Mouse (Mus musculus): ENCODE data around the gene Eva1b. TPM values are rescaled to one million over a fixed set of nuclear protein-coding genes. Genes with fewer than 3 reads are reported as not detected.
"Not testable (repeated sequence)": the region's sequence is repeated elsewhere in the genome, so short reads cannot be mapped to it uniquely, and the experiment has no call there.

Gene Eva1b
- polyA plus RNA-seq, 1 experiment from 2014 or later = 151 TPM

DNA sequence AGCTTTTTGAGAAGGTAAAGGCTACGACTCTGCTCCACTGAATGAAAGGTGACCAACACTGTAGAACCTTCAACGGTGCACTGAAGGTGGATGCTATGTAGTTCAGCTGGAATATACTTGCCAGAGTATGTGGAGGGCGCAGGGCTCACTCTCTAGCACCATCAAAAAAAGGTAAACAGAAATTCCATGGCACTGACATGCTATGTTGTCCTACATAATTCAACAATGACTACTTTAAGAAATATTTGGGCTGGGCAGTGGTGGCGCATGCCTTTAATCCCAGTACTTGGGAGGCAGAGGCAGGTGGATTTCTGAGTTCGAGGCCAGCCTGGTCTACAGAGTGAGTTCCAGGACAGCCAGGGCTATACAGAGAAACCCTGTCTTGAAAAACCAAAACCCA, 23.2 kb downstream of the Eva1b start:
- peak; percentile 38 for DNase-seq (ENCODE audit: low spot score)
- peak; percentile 71 for TF ChIP-seq EP300 (IDR thresholded peaks at IDR 0.05)
- H3K9me3 ChIP-seq (ENCODE audit: low read length); H3K4me1 ChIP-seq (ENCODE audit: insufficient read depth, low read depth, low read length); H3K4me3 ChIP-seq (ENCODE audit: low read depth, low read length); H3K4me2 ChIP-seq (replicated peaks; ENCODE audit: low read depth, low read length); H3K27me3 ChIP-seq (replicated peaks; ENCODE audit: insufficient read depth, low read length); H3K9ac ChIP-seq (replicated peaks; ENCODE audit: low read depth): not testable (repeated sequence)
- WGBS = 78% methylated on average over 5 of the region's 5 CpGs
- H3K27ac ChIP-seq (ENCODE audit: low read length) = 0 out of 2 replicates have a peak overlapping the region, but pooled peaks have one; percentile 26
- peak; percentile 49 for ATAC-seq
- peaks cover 52% of the 10 kb centered on the region for H3K36me3 ChIP-seq (ENCODE audit: insufficient read depth, low read length)

DNA sequence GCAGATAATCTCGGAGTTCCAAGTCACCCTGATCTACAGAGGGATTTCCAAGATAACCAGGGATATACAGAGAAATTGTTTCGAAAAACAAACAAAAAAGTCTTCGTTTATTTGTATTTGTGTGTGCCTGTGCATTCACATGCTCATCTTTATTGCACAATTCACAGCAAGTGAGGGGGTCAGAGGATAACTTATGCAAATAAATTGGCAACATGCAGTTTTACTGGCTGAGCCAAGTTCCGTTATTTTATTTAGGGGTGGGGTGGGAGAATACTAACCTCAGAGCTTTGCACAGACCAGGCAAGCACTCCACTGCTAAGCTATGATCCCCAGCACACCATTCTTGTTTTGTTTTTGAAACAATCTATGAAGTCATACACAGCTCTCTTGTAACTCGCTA, 26.3 kb downstream of the Eva1b start:
- Histone ChIP-seq H3K27me3 (replicated peaks; ENCODE audit: insufficient read depth, low read length) (no peaks in the 10 kb centered on the region), H3K36me3 (ENCODE audit: insufficient read depth, low read length) (peaks cover 54% of the 10 kb centered on the region), H3K9me3 (ENCODE audit: low read length) (no peaks in the 10 kb centered on the region), H3K27ac (ENCODE audit: low read length) (no peak overlapping the region), H3K4me1 (ENCODE audit: insufficient read depth, low read depth, low read length) (no peaks in the 10 kb centered on the region), H3K4me3 (ENCODE audit: low read depth, low read length) (no peak overlapping the region), H3K9ac (replicated peaks; ENCODE audit: low read depth) (no peak overlapping the region), H3K4me2 (replicated peaks; ENCODE audit: low read depth, low read length) (no peak overlapping the region)
- no peak for ATAC-seq
- DNase-seq (ENCODE audit: low spot score) = peak; percentile 17
- WGBS = 81% methylated on average over 5 of the region's 5 CpGs
- TF ChIP-seq EP300 (IDR thresholded peaks at IDR 0.05) (no peak), CTCF (IDR thresholded peaks at IDR 0.05) (no peak)

DNA sequence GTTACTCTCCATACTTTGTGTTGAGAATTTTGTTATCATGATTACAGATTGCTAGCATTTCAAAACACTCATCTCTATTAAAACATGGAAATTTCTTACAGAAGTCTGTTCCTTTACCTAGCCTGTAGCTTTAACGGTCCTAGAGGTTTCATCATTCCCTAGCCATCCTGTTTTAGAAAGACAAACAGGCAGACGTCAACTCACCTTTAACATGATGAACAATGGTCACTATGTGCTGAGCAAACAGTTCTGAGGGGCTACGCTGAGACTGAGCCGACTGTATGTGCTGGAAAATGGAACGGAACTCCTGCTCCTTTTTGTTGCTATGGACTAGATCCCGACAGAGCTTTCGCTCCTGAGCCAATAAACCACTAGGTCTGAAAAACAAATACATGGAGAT, 28.4 kb downstream of the Eva1b start:
- H3K9ac ChIP-seq (replicated peaks; ENCODE audit: low read depth); H3K9me3 ChIP-seq (ENCODE audit: low read length); H3K27me3 ChIP-seq (replicated peaks; ENCODE audit: insufficient read depth, low read length); H3K4me3 ChIP-seq (ENCODE audit: low read depth, low read length); H3K27ac ChIP-seq (ENCODE audit: low read length); H3K4me2 ChIP-seq (replicated peaks; ENCODE audit: low read depth, low read length); ATAC-seq; DNase-seq (ENCODE audit: low spot score); H3K4me1 ChIP-seq (ENCODE audit: insufficient read depth, low read depth, low read length): not testable (repeated sequence)
- WGBS = 78% methylated on average over 7 of the region's 7 CpGs
- H3K36me3 ChIP-seq (ENCODE audit: insufficient read depth, low read length) = peaks cover 56% of the 10 kb centered on the region

DNA sequence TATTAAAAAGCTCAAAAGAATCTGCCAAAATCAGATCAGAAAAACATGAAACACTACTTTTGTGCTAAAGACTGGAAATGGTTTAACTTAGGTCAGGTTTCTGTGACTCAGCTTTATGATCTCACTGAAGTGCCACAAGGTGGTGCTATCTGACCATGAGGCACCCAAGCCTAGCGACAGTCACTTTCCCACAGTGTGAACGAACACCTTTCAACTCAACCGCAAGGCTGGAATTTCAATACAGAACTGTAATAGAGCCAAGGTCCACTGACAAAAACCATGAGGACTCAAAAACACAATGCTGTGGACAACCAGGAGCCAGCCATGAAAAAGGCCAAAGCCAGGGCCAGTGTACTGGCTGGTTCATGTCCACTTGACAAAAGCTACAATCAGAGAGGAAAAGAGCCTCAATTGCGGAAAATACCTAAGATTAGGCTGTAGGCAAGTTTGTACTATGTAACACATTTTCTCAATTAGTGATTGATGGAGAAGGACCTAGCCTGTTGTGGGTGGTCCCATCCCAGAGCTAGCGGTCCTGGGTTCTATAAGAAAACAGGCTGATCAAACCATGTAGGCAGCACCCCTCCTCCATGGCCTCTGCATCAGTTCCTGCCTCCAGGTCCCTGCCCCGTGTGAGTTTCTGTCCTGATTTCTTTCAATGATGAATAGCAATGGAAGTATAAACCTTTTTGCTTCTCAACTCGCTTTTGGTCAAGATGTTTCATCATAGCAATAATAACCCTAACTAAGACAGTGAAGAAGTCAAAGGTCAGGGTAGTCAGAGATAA, 33.8 kb downstream of the Eva1b start:
- WGBS = 45% methylated on average over 7 of the region's 7 CpGs
- peaks cover 25% of the 10 kb centered on the region for H3K36me3 ChIP-seq (ENCODE audit: insufficient read depth, low read length)
- DNase-seq (ENCODE audit: low spot score) (peak; percentile 88), ATAC-seq (peak; percentile 82)
- H3K9me3 ChIP-seq (ENCODE audit: low read length) = no peaks in the 10 kb centered on the region
- peak; percentile 35; the same call in 1 of the 2 replicates for TF ChIP-seq EP300 (IDR thresholded peaks at IDR 0.05)
- TF ChIP-seq CTCF (IDR thresholded peaks at IDR 0.05) = peak; percentile 94
- no peak overlapping the region for H3K27ac ChIP-seq (ENCODE audit: low read length)
- H3K4me1 ChIP-seq (ENCODE audit: insufficient read depth, low read depth, low read length) = no peaks in the 10 kb centered on the region; the same call in 1 of the 2 replicates
- no peak overlapping the region for H3K4me3 ChIP-seq (ENCODE audit: low read depth, low read length)
- no peaks in the 10 kb centered on the region for H3K27me3 ChIP-seq (replicated peaks; ENCODE audit: insufficient read depth, low read length)
- no peak overlapping the region for H3K9ac ChIP-seq (replicated peaks; ENCODE audit: low read depth)
- no peak overlapping the region for H3K4me2 ChIP-seq (replicated peaks; ENCODE audit: low read depth, low read length)

DNA sequence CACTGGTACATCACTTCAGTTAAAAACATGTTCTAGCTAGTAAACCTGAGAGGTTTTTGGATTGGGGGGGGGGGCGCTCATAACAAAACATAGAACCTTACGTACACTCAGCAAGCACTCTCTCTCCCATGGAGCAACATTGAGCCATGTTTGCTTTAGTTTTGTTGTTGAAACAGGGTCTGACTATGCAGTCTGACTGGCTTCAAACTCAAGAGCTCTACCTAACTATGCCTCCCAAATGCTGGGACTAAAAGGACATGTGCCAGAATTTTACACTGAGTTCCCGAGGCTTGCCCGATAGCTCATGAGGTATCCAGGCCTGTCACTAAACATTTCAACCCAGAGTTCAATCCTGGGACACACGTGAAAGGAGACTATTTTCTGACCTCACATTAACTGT, 35.5 kb downstream of the Eva1b start:
- no peaks in the 10 kb centered on the region; the same call in 1 of the 2 replicates for H3K4me1 ChIP-seq (ENCODE audit: insufficient read depth, low read depth, low read length)
- H3K4me2 ChIP-seq (replicated peaks; ENCODE audit: low read depth, low read length) = no peak overlapping the region
- peak overlapping the region; percentile 9; the same call in 1 of the 2 replicates for H3K27ac ChIP-seq (ENCODE audit: low read length)
- DNase-seq (ENCODE audit: low spot score) (peak; percentile 72), ATAC-seq (peak; percentile 68)
- no peaks in the 10 kb centered on the region for H3K9me3 ChIP-seq (ENCODE audit: low read length)
- no peak overlapping the region for H3K9ac ChIP-seq (replicated peaks; ENCODE audit: low read depth)
- no peak for TF ChIP-seq EP300 (IDR thresholded peaks at IDR 0.05)
- TF ChIP-seq CTCF (IDR thresholded peaks at IDR 0.05) = no peak
- H3K27me3 ChIP-seq (replicated peaks; ENCODE audit: insufficient read depth, low read length) = no peaks in the 10 kb centered on the region
- 0 out of 2 replicates have a peak, but pooled peaks cover 12% of the 10 kb centered on the region for H3K36me3 ChIP-seq (ENCODE audit: insufficient read depth, low read length)
- WGBS = 66% methylated on average over 5 of the region's 5 CpGs
- no peak overlapping the region for H3K4me3 ChIP-seq (ENCODE audit: low read depth, low read length)

DNA sequence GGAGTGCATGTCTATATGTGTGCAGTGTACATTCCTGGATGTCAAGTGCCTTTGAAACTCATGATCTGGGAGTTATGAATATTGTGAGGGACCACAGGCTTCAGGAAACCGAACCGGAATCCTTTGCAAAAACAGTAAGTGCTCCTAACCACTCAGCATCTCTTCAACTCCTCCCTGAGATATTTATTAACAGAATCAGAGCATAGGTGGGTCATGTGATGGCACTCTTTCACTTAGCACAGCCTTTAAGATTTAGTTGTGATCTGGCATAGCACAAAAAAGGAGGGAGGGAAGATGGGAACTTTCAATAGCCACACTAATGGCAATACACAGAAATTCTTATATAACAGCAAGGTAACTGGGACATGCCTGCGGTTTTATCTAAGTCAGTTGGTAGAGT, 39.6 kb downstream of the Eva1b start:
- Histone ChIP-seq H3K9ac (replicated peaks; ENCODE audit: low read depth) (no peak overlapping the region), H3K36me3 (ENCODE audit: insufficient read depth, low read length) (peaks cover 12% of the 10 kb centered on the region; the same call in 1 of the 2 replicates), H3K4me2 (replicated peaks; ENCODE audit: low read depth, low read length) (no peak overlapping the region), H3K27me3 (replicated peaks; ENCODE audit: insufficient read depth, low read length) (no peaks in the 10 kb centered on the region), H3K9me3 (ENCODE audit: low read length) (no peaks in the 10 kb centered on the region), H3K4me1 (ENCODE audit: insufficient read depth, low read depth, low read length) (no peaks in the 10 kb centered on the region), H3K4me3 (ENCODE audit: low read depth, low read length) (no peak overlapping the region), H3K27ac (ENCODE audit: low read length) (no peak overlapping the region)
- DNase-seq (ENCODE audit: low spot score) (peak; percentile 49), ATAC-seq (peak; percentile 67)
- 55% methylated on average over 3 of the region's 3 CpGs for WGBS
- TF ChIP-seq CTCF (IDR thresholded peaks at IDR 0.05) (no peak), EP300 (IDR thresholded peaks at IDR 0.05) (no peak)

Measured in lung, postnatal 0 days (tissue).